Mouse (Mus musculus) neural tube, embryonic 15.5 days (tissue): Measurements from ENCODE around the gene Mthfsd. TPM values are rescaled to one million over a fixed set of nuclear protein-coding genes. Genes with fewer than 3 reads are reported as not detected.

Experiments used
- ATAC-seq: fragments of 200-750 bp; cut with Nextera tagmentation; 2 replicates; pipeline ENCODE4 v1.8.0; 2017; ENCODE audit warnings: mild to moderate bottlenecking, moderate TSS enrichment, moderate library complexity; ENCODE audit not compliant: low FRiP score
- H3K27ac ChIP-seq: fragments of 300-500 bp; sonication (generic); replicated peaks from 2 replicates; pipeline ENCODE4 v1.5.1; 2015; ENCODE audit warnings: mild to moderate bottlenecking, inconsistent platforms
- H3K27me3 ChIP-seq: fragments of 300-500 bp; sonication (generic); replicated peaks from 2 replicates; pipeline ENCODE4 v1.6.1; 2015; ENCODE audit warnings: inconsistent platforms
- H3K36me3 ChIP-seq: fragments of 300-500 bp; sonication (generic); 2 replicates; pipeline ENCODE4 v1.6.1; 2015; ENCODE audit warnings: inconsistent platforms
- H3K4me1 ChIP-seq: fragments of 300-500 bp; sonication (generic); 2 replicates; pipeline ENCODE4 v1.6.1; 2015; ENCODE audit warnings: inconsistent platforms
- H3K4me2 ChIP-seq: fragments of 300-500 bp; sonication (generic); 2 replicates; pipeline ENCODE4 v1.6.1; 2015; ENCODE audit warnings: inconsistent platforms, mild to moderate bottlenecking, moderate library complexity
- H3K4me3 ChIP-seq: fragments of 300-500 bp; sonication (generic); replicated peaks from 2 replicates; pipeline ENCODE4 v1.5.1; 2015; ENCODE audit warnings: mild to moderate bottlenecking, inconsistent platforms
- H3K9ac ChIP-seq: fragments of 300-500 bp; sonication (generic); replicated peaks from 2 replicates; pipeline ENCODE4 v1.6.1; 2015; ENCODE audit warnings: mild to moderate bottlenecking, inconsistent platforms
- H3K9me3 ChIP-seq: fragments of 300-500 bp; sonication (generic); replicated peaks from 2 replicates; pipeline ENCODE4 v1.6.1; 2016; ENCODE audit warnings: inconsistent platforms
- WGBS: fragments of 180-500 bp; shearing (Covaris S2); methylation state at CpG from one replicate; pipeline ENCODE4 v1.1.7; 2015; ENCODE audit warnings: mixed read lengths; 5-methylcytosine and 5-hydroxymethylcytosine counted together
- polyA plus RNA-seq: library from polyadenylated mRNA; unstranded; fragments of >200 nt; fragmentation: Nextera tagmentation; extraction: Ambion mirVana; gene quantifications from 2 replicates; pipeline ENCODE4 v1.2.1, GENCODE M21; 2015

Gene Mthfsd
- polyA plus RNA-seq, 1 experiment from 2014 or later, result 50.6 TPM

- Histone ChIP-seq H3K4me3 (peak overlapping the region; percentile 23; the same call in 1 of the 2 replicates), H3K4me2 (0 out of 2 replicates have a peak overlapping the region, but pooled peaks have one; percentile 3)
- ATAC-seq, result no peak
Observed at GRCm38 (mm10) chr8:121120456-121121419, 12.5 kb upstream of the Mthfsd start.

DNA sequence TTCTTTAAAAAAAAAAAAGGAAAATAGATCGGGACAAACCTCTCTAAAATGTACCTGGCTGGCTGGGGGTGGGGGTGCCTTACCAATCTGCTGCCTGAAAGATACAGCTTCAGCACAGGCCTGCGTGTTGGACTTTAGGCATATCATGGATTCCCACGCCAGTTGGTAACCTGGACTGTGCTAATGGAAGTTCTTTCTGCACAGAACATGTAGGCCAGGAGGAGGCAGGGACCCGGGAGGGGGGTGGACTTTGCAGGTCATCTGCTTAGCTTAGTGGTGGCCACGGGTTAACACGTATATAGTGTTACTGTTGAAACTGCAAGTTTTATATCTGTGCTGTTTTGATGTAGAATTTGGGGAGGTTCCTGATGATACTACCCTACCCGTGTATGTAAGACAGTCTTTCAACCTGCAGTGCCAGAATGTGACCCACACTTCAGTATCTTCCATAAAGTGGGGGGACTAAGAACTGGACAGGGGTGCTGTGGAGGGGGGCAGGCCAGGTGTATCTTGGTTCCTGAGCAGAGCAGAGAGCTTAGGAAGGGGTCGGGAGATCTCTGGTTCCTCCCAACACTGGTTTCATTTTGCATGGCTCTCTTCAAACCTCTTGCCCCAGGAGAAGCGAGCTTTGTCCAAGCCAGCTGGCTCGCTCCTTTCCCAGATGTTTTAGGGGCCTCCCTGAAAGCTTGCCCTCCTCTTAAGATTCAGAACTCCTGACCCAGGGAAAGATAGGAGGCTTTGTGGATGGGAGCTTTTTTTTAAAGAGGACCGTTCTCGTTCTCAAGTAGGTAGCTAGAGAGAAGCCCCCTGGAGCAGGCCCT lies 11.7 kb upstream of the Mthfsd start:
- Histone ChIP-seq H3K4me2 (0 out of 2 replicates have a peak overlapping the region, but pooled peaks have one; percentile 3), H3K27me3 (peaks cover 97% of the 10 kb centered on the region), H3K4me3 (peak overlapping the region; percentile 23), H3K9me3 (no peaks in the 10 kb centered on the region), H3K4me1 (peaks cover 17% of the 10 kb centered on the region), H3K27ac (no peak overlapping the region), H3K36me3 (no peaks in the 10 kb centered on the region), H3K9ac (no peak overlapping the region)
- WGBS, result 7% methylated on average over 12 of the region's 12 CpGs
- no peak for ATAC-seq

More at GRCm38 (mm10) chr8:121120456-121121419, 12.5 kb upstream of the Mthfsd start:
- no peaks in the 10 kb centered on the region for H3K36me3 ChIP-seq
- no peak overlapping the region for H3K9ac ChIP-seq
- WGBS, result 2% methylated on average over 17 of the region's 17 CpGs
- peaks cover 97% of the 10 kb centered on the region for H3K27me3 ChIP-seq
- peaks cover 23% of the 10 kb centered on the region for H3K4me1 ChIP-seq
- no peaks in the 10 kb centered on the region for H3K9me3 ChIP-seq
- H3K27ac ChIP-seq, result no peak overlapping the region

DNA sequence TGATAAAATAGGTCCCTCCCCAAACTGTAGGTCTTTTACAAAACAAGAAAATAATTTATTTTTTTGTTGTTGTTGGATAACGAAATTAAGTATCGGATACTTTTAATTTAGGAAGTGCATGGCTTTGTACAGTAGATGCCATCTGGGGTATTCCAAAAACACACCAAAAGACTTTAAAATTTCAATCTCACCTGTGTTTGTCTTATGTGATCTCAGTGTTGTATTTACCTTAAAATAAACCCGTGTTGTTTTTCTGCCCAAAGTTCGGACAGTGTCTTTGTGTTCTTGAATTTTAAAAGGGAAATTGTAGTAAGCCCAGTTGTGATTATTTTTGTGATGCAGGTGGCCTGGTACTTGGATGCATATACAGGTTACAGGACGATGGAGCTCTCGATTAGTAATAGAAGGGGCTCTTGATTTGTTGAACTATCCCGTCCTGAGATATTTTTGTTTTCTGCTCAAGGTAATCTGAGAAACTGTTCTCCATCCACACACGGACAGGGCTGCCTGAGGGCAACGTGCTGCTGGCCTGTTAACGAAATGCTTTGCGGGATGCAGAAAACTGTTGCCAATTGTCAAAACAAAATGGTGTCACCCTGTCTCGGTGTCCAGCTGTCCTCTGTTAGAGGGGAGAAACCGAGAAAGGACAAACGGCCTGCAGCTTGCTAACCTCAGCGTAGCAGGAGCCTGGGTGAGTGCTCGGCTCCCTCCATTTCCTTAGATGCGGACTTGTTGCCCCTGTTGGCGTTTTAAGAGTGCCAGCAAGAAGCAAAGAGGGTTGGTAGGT lies 10.6 kb upstream of the Mthfsd start:
- Histone ChIP-seq H3K27ac (no peak overlapping the region), H3K9me3 (no peaks in the 10 kb centered on the region), H3K4me1 (peaks cover 15% of the 10 kb centered on the region), H3K36me3 (no peaks in the 10 kb centered on the region), H3K4me3 (peak overlapping the region; percentile 39), H3K4me2 (no peak overlapping the region), H3K27me3 (peaks cover 96% of the 10 kb centered on the region), H3K9ac (no peak overlapping the region)
- ATAC-seq, result no peak
- WGBS, result 2% methylated on average over 18 of the region's 18 CpGs

GRCm38 (mm10) chr8:121117906-121118305 lies 9.7 kb upstream of the Mthfsd start:
- Histone ChIP-seq H3K9me3 (no peaks in the 10 kb centered on the region), H3K4me3 (peak overlapping the region; percentile 39), H3K4me1 (peaks cover 22% of the 10 kb centered on the region), H3K27ac (no peak overlapping the region), H3K9ac (no peak overlapping the region), H3K27me3 (peaks cover 92% of the 10 kb centered on the region), H3K4me2 (peak overlapping the region; percentile 59; the same call in 1 of the 2 replicates), H3K36me3 (no peaks in the 10 kb centered on the region)
- 3% methylated on average over 28 of the region's 28 CpGs for WGBS
- no peak for ATAC-seq

DNA sequence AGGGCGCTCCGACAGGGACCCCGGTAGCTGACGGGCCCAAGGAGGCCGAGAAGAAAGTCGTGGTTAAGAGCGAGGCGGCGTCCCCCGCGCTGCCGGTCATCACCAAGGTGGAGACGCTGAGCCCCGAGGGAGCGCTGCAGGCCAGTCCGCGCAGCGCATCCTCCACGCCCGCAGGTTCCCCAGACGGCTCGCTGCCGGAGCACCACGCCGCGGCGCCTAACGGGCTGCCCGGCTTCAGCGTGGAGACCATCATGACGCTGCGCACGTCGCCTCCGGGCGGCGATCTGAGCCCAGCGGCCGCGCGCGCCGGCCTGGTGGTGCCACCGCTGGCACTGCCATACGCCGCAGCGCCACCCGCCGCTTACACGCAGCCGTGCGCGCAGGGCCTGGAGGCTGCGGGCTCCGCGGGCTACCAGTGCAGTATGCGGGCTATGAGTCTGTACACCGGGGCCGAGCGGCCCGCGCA lies 9.0 kb upstream of the Mthfsd start:
- Histone ChIP-seq H3K9ac (0 out of 2 replicates have a peak overlapping the region, but pooled peaks have one; percentile 1), H3K27ac (no peak overlapping the region)

DNA sequence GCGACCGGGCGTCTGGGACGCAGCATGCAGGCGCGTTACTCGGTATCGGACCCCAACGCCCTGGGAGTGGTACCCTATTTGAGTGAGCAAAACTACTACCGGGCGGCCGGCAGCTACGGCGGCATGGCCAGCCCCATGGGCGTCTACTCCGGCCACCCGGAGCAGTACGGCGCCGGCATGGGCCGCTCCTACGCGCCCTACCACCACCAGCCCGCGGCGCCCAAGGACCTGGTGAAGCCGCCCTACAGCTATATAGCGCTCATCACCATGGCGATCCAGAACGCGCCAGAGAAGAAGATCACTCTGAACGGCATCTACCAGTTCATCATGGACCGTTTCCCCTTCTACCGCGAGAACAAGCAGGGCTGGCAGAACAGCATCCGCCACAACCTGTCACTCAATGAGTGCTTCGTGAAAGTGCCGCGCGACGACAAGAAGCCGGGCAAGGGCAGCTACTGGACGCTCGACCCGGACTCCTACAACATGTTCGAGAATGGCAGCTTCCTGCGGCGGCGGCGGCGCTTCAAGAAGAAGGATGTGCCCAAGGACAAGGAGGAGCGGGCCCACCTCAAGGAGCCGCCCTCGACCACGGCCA lies 8.5 kb upstream of the Mthfsd start:
- Histone ChIP-seq H3K27ac (0 out of 2 replicates have a peak overlapping the region, but pooled peaks have one; percentile 39), H3K4me1 (peaks cover 22% of the 10 kb centered on the region), H3K9ac (peak overlapping the region; percentile 24; the same call in 1 of the 2 replicates), H3K4me3 (peak overlapping the region; percentile 39), H3K36me3 (no peaks in the 10 kb centered on the region), H3K9me3 (no peaks in the 10 kb centered on the region), H3K27me3 (peaks cover 90% of the 10 kb centered on the region), H3K4me2 (peak overlapping the region; percentile 59)
- under 1% methylated on average over 55 of the region's 55 CpGs for WGBS
- no peak for ATAC-seq

More for the DNA sequence above, 9.0 kb upstream of the Mthfsd start:
- no peaks in the 10 kb centered on the region for H3K36me3 ChIP-seq
- under 1% methylated on average over 62 of the region's 62 CpGs for WGBS
- H3K27me3 ChIP-seq, result peaks cover 91% of the 10 kb centered on the region
- peak overlapping the region; percentile 39 for H3K4me3 ChIP-seq
- H3K4me1 ChIP-seq, result peaks cover 22% of the 10 kb centered on the region
- no peaks in the 10 kb centered on the region for H3K9me3 ChIP-seq
- peak overlapping the region; percentile 59 for H3K4me2 ChIP-seq
- no peak for ATAC-seq

GRCm38 (mm10) chr8:121115948-121116347 lies 7.8 kb upstream of the Mthfsd start, which contains the start of gene Foxc2:
Gene Foxc2 (plus strand): TSS chr8:121116171.
- peak within 1 kb of the TSS; percentile 24; the same call in 1 of the 2 replicates for H3K9ac ChIP-seq
- no peak for ATAC-seq

GRCm38 (mm10) chr8:121115136-121115535 lies 6.9 kb upstream of the Mthfsd start:
- peak overlapping the region; percentile 31 for H3K4me2 ChIP-seq
- no peak overlapping the region for H3K9ac ChIP-seq

More at GRCm38 (mm10) chr8:121115948-121116347, 7.8 kb upstream of the Mthfsd start, which contains the start of gene Foxc2:
- WGBS, result under 1% methylated on average over 25 of the region's 25 CpGs
- Histone ChIP-seq H3K27me3 (peaks cover 87% of the 10 kb centered on the region), H3K4me1 (peaks cover 22% of the 10 kb centered on the region), H3K27ac (0 out of 2 replicates have a peak within 1 kb of the TSS, but pooled peaks have one; percentile 39), H3K9me3 (no peaks in the 10 kb centered on the region), H3K36me3 (no peaks in the 10 kb centered on the region), H3K4me2 (peak within 1 kb of the TSS; percentile 59), H3K4me3 (peak within 1 kb of the TSS; percentile 39)

GRCm38 (mm10) chr8:121113261-121113660 lies 5.1 kb upstream of the Mthfsd start:
- no peak overlapping the region for H3K9ac ChIP-seq
- H3K4me1 ChIP-seq, result peaks cover 27% of the 10 kb centered on the region
- 0 out of 2 replicates have a peak overlapping the region, but pooled peaks have one; percentile 5 for H3K4me2 ChIP-seq
- no peak overlapping the region for H3K27ac ChIP-seq
- WGBS, result 1% methylated on average over 21 of the region's 21 CpGs
- no peaks in the 10 kb centered on the region for H3K9me3 ChIP-seq
- peaks cover 65% of the 10 kb centered on the region for H3K27me3 ChIP-seq
- no peaks in the 10 kb centered on the region for H3K36me3 ChIP-seq
- no peak overlapping the region for H3K4me3 ChIP-seq
- ATAC-seq, result peak; percentile 19; the same call in 1 of the 2 replicates

More at GRCm38 (mm10) chr8:121115136-121115535, 6.9 kb upstream of the Mthfsd start:
- no peaks in the 10 kb centered on the region for H3K9me3 ChIP-seq
- WGBS, result under 1% methylated on average over 25 of the region's 25 CpGs
- H3K27ac ChIP-seq, result no peak overlapping the region
- peaks cover 22% of the 10 kb centered on the region for H3K4me1 ChIP-seq
- H3K36me3 ChIP-seq, result no peaks in the 10 kb centered on the region
- H3K27me3 ChIP-seq, result peaks cover 83% of the 10 kb centered on the region
- H3K4me3 ChIP-seq, result no peak overlapping the region; the same call in 1 of the 2 replicates
- no peak for ATAC-seq
